Comparison of ENCODE assay signal across 27 mouse cellular contexts in the genomic region with DNA sequence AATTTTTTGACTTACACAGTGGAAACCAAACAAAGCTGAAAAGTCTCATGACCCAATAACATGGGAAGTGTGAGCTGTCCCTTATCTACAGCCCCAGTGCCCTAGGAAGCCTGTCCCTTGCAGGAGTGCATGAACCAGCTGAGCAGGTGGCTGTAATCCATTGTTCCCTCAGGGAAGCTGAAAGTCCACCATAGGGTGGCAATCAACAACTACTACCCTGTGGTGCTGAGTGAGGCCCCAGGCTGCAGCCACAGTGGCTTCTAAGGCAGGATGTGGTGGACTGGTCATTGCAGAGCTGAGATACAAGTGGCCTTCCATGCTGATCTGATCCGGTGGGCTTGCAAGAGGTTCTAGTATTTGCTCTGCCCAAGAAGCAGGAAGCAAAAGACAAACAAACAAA. TPM values are rescaled to one million over a fixed set of nuclear protein-coding genes. Genes with fewer than 3 reads are reported as not detected.
DNase-seq lines count a peak whose midpoint lies in the region; ATAC-seq and TF ChIP-seq lines count a peak whose summit lies in the region.
"Had no signal": no experiment of that assay in that cellular context is flagged by ENCODE, and none has a peak within 500 bp of the region (broad histone marks: within the 10 kb centered on the region; RNA-seq: fewer than 3 reads in every experiment).

No protein-coding gene starts in this region.

- H3K27ac ChIP-seq in liver, embryonic 15.5 days (replicated peaks) = 0 out of 2 replicates have a peak overlapping the region, but pooled peaks have one; percentile 24
- no peak overlapping the region for H3K27ac ChIP-seq in liver, embryonic 11.5 days (ENCODE audit: low read depth, low read length)
- H3K27ac ChIP-seq in intestine, postnatal 0 days (ENCODE audit: low read depth, low read length) = no peak overlapping the region
- H3K27ac ChIP-seq: hindbrain, embryonic 12.5 days; hindbrain, postnatal 0 days; kidney, postnatal 0 days; midbrain, embryonic 13.5 days had no signal

- no peak overlapping the region for H3K4me3 ChIP-seq in liver, embryonic 15.5 days (replicated peaks)
- H3K4me3 ChIP-seq in liver, embryonic 11.5 days (ENCODE audit: low read depth, low read length) = no peak overlapping the region
- H3K4me3 ChIP-seq in intestine, postnatal 0 days (ENCODE audit: low read depth, low read length) = no peak overlapping the region
- H3K4me3 ChIP-seq in megakaryocyte, embryonic 14.5 days (replicated peaks) = peak overlapping the region; percentile 71
- H3K4me3 ChIP-seq: erythroblast, embryonic 14.5 days; hindbrain, embryonic 12.5 days; midbrain, embryonic 13.5 days had no signal

- H3K9me3 ChIP-seq in liver, embryonic 15.5 days (replicated peaks) = no peaks in the 10 kb centered on the region
- no peaks in the 10 kb centered on the region for H3K9me3 ChIP-seq in liver, embryonic 11.5 days (ENCODE audit: control insufficient read depth, low read length)
- H3K9me3 ChIP-seq in intestine, postnatal 0 days (ENCODE audit: control insufficient read depth) = no peaks in the 10 kb centered on the region
- no peaks in the 10 kb centered on the region for H3K9me3 ChIP-seq in megakaryocyte, embryonic 14.5 days
- H3K9me3 ChIP-seq: midbrain, embryonic 13.5 days had no signal

- H3K27me3 ChIP-seq in liver, embryonic 15.5 days = no peaks in the 10 kb centered on the region
- no peaks in the 10 kb centered on the region for H3K27me3 ChIP-seq in liver, embryonic 11.5 days (replicated peaks; ENCODE audit: control insufficient read depth, insufficient read depth, low read length)
- H3K27me3 ChIP-seq in intestine, postnatal 0 days (replicated peaks; ENCODE audit: control insufficient read depth, insufficient read depth, low read length) = no peaks in the 10 kb centered on the region
- H3K27me3 ChIP-seq in megakaryocyte, embryonic 14.5 days (replicated peaks) = no peaks in the 10 kb centered on the region
- H3K27me3 ChIP-seq: hindbrain, embryonic 12.5 days; midbrain, embryonic 13.5 days had no signal

- peaks cover 3% of the 10 kb centered on the region for H3K4me1 ChIP-seq in liver, embryonic 15.5 days (replicated peaks)
- H3K4me1 ChIP-seq in liver, embryonic 11.5 days (replicated peaks; ENCODE audit: control insufficient read depth, insufficient read depth, low read length) = no peaks in the 10 kb centered on the region
- H3K4me1 ChIP-seq in intestine, postnatal 0 days (replicated peaks; ENCODE audit: control insufficient read depth, insufficient read depth, low read length) = no peaks in the 10 kb centered on the region
- peaks cover 57% of the 10 kb centered on the region for H3K4me1 ChIP-seq in megakaryocyte, embryonic 14.5 days
- H3K4me1 ChIP-seq: hindbrain, embryonic 12.5 days; midbrain, embryonic 13.5 days had no signal

- ATAC-seq in liver, embryonic 15.5 days (ENCODE audit: insufficient read depth) = peak; percentile 9; the same call in 1 of the 2 replicates
- no peak; the same call in 1 of the 2 replicates for ATAC-seq in liver, embryonic 11.5 days (replicated peaks; ENCODE audit: low FRiP score)
- peak; percentile 86 for ATAC-seq in intestine, postnatal 0 days
- ATAC-seq: CD4-positive, CD25-positive, alpha-beta regulatory T cell, adult 4 months; forebrain, embryonic 16.5 days; hindbrain, postnatal 0 days; midbrain, embryonic 13.5 days had no signal

- no peak for TF ChIP-seq CTCF in intestine, postnatal 0 days (IDR thresholded peaks at IDR 0.05; ENCODE audit: low read depth)

- H3K4me2 ChIP-seq in liver, embryonic 15.5 days = no peak overlapping the region
- no peak overlapping the region for H3K4me2 ChIP-seq in liver, embryonic 11.5 days
- no peak overlapping the region; the same call in 1 of the 2 replicates for H3K4me2 ChIP-seq in intestine, postnatal 0 days (replicated peaks; ENCODE audit: low read depth)
- H3K4me2 ChIP-seq: hindbrain, embryonic 12.5 days; midbrain, embryonic 13.5 days had no signal

- no peaks in the 10 kb centered on the region for H3K36me3 ChIP-seq in liver, embryonic 15.5 days (replicated peaks)
- no peaks in the 10 kb centered on the region for H3K36me3 ChIP-seq in liver, embryonic 11.5 days (ENCODE audit: control insufficient read depth, insufficient read depth, low read length)
- no peaks in the 10 kb centered on the region for H3K36me3 ChIP-seq in intestine, postnatal 0 days (ENCODE audit: control insufficient read depth, insufficient read depth)
- no peaks in the 10 kb centered on the region for H3K36me3 ChIP-seq in megakaryocyte, embryonic 14.5 days (replicated peaks; ENCODE audit: low read length)
- H3K36me3 ChIP-seq: hindbrain, embryonic 12.5 days; midbrain, embryonic 13.5 days had no signal

- H3K9ac ChIP-seq in liver, embryonic 15.5 days = no peak overlapping the region
- H3K9ac ChIP-seq in liver, embryonic 11.5 days (ENCODE audit: low read depth, low read length) = no peak overlapping the region
- no peak overlapping the region for H3K9ac ChIP-seq in intestine, postnatal 0 days (ENCODE audit: low read depth, low read length)
- H3K9ac ChIP-seq: hindbrain, embryonic 12.5 days; midbrain, embryonic 13.5 days had no signal

- DNase-seq in liver, embryonic 11.5 days (ENCODE audit: low spot score) = no peak
- no peak for DNase-seq in lung, adult 18-20 months
- DNase-seq in frontal cortex, postnatal 25 days (ENCODE audit: low spot score in 2 of 2) = no peak
- DNase-seq in thymus, postnatal 14 days = no peak
- DNase-seq in ovary, adult 18-20 months (ENCODE audit: low spot score) = no peak
- DNase-seq: adrenal gland, postnatal 14 days; cerebellum, adult 18-20 months; cerebellum, postnatal 10 days; gastrocnemius, postnatal 10 days; kidney, adult 18-20 months; kidney, postnatal 4 days; lung, adult 2 months; lung, postnatal 14 days; right cerebral cortex, adult 18-20 months; right cerebral cortex, postnatal 4 days had no signal

- 24% methylated on average over 1 of the region's 1 CpGs for WGBS in liver, embryonic 15.5 days (ENCODE audit: insufficient replicate concordance)
- WGBS in liver, embryonic 11.5 days = 42% methylated on average over 1 of the region's 1 CpGs
- 48% methylated on average over 1 of the region's 1 CpGs for WGBS in intestine, postnatal 0 days

RNA-seq across cellular contexts. Expression of gene C5ar1, which starts 1.8 kb away (rescaled TPM):
- 3.5 and 3.6 TPM in 2 replicates for polyA plus RNA-seq in liver, embryonic 15.5 days (2015; fragmentation: Nextera tagmentation; extraction: Ambion mirVana)
- polyA plus RNA-seq in liver, embryonic 11.5 days (2014; fragmentation: Nextera tagmentation; extraction: Ambion mirVana) = 2.8 and 3.4 TPM in 2 replicates
- 2.1 TPM in 2 replicates for polyA plus RNA-seq in intestine, postnatal 0 days (2015; fragmentation: Nextera tagmentation; extraction: Ambion mirVana)
- 2.0 and 6.6 TPM in 2 replicates for polyA plus RNA-seq in megakaryocyte, embryonic 14.5 days (2012; ENCODE audit: insufficient read depth, low replicate concordance)
- polyA plus RNA-seq: CD4-positive, CD25-positive, alpha-beta regulatory T cell, adult 4 months; erythroblast, embryonic 14.5 days had no signal

RNA-seq across cellular contexts. Expression of gene Inafm1, which starts 12.3 kb away (rescaled TPM):
- 4.4 and 5.4 TPM in 2 replicates for polyA plus RNA-seq in liver, embryonic 15.5 days (2015; fragmentation: Nextera tagmentation; extraction: Ambion mirVana)
- polyA plus RNA-seq in liver, embryonic 11.5 days (2014; fragmentation: Nextera tagmentation; extraction: Ambion mirVana) = 9.3 and 10.6 TPM in 2 replicates
- polyA plus RNA-seq in intestine, postnatal 0 days (2015; fragmentation: Nextera tagmentation; extraction: Ambion mirVana) = 24.1 and 24.8 TPM in 2 replicates
- polyA plus RNA-seq in megakaryocyte, embryonic 14.5 days (2012; ENCODE audit: insufficient read depth, low replicate concordance) = 53.8 and 168 TPM in 2 replicates

RNA-seq across cellular contexts. Expression of gene C5ar2, which starts 17.1 kb away (rescaled TPM):
- polyA plus RNA-seq in liver, embryonic 15.5 days (2015; fragmentation: Nextera tagmentation; extraction: Ambion mirVana) = 0.89 and 1.0 TPM in 2 replicates
- 1.3 and 1.8 TPM in 2 replicates for polyA plus RNA-seq in liver, embryonic 11.5 days (2014; fragmentation: Nextera tagmentation; extraction: Ambion mirVana)
- 0.16 and 0.26 TPM in 2 replicates for polyA plus RNA-seq in intestine, postnatal 0 days (2015; fragmentation: Nextera tagmentation; extraction: Ambion mirVana)
- polyA plus RNA-seq in megakaryocyte, embryonic 14.5 days (2012; ENCODE audit: insufficient read depth, low replicate concordance) = 0.04 TPM in 1 of 2 replicates, not detected in the other
- polyA plus RNA-seq: embryonic facial prominence, embryonic 14.5 days; forebrain, embryonic 16.5 days; hindbrain, embryonic 12.5 days; neural tube, embryonic 11.5 days had no signal

RNA-seq across cellular contexts. Expression of gene Ccdc9, which starts 25.5 kb away (rescaled TPM):
- 10.3 and 12.3 TPM in 2 replicates for polyA plus RNA-seq in liver, embryonic 15.5 days (2015; fragmentation: Nextera tagmentation; extraction: Ambion mirVana)
- polyA plus RNA-seq in liver, embryonic 11.5 days (2014; fragmentation: Nextera tagmentation; extraction: Ambion mirVana) = 21.7 and 25.3 TPM in 2 replicates
- 14.2 and 14.8 TPM in 2 replicates for polyA plus RNA-seq in intestine, postnatal 0 days (2015; fragmentation: Nextera tagmentation; extraction: Ambion mirVana)
- 27.8 and 101 TPM in 2 replicates for polyA plus RNA-seq in megakaryocyte, embryonic 14.5 days (2012; ENCODE audit: insufficient read depth, low replicate concordance)

RNA-seq across cellular contexts. Expression of gene Dhx34, which starts 39.3 kb away (rescaled TPM):
- polyA plus RNA-seq in liver, embryonic 15.5 days (2015; fragmentation: Nextera tagmentation; extraction: Ambion mirVana) = 5.6 and 6.1 TPM in 2 replicates
- polyA plus RNA-seq in liver, embryonic 11.5 days (2014; fragmentation: Nextera tagmentation; extraction: Ambion mirVana) = 13.8 and 14.4 TPM in 2 replicates
- polyA plus RNA-seq in intestine, postnatal 0 days (2015; fragmentation: Nextera tagmentation; extraction: Ambion mirVana) = 7.3 and 9.0 TPM in 2 replicates
- polyA plus RNA-seq in megakaryocyte, embryonic 14.5 days (2012; ENCODE audit: insufficient read depth, low replicate concordance) = 29.7 and 75.4 TPM in 2 replicates
